Mouse (Mus musculus): Measurements from ENCODE around the gene Cfap43.
"Not testable (repeated sequence)": the region's sequence is repeated elsewhere in the genome, so short reads cannot be mapped to it uniquely, and the experiment has no call there.

The Cfap43 gene

DNA sequence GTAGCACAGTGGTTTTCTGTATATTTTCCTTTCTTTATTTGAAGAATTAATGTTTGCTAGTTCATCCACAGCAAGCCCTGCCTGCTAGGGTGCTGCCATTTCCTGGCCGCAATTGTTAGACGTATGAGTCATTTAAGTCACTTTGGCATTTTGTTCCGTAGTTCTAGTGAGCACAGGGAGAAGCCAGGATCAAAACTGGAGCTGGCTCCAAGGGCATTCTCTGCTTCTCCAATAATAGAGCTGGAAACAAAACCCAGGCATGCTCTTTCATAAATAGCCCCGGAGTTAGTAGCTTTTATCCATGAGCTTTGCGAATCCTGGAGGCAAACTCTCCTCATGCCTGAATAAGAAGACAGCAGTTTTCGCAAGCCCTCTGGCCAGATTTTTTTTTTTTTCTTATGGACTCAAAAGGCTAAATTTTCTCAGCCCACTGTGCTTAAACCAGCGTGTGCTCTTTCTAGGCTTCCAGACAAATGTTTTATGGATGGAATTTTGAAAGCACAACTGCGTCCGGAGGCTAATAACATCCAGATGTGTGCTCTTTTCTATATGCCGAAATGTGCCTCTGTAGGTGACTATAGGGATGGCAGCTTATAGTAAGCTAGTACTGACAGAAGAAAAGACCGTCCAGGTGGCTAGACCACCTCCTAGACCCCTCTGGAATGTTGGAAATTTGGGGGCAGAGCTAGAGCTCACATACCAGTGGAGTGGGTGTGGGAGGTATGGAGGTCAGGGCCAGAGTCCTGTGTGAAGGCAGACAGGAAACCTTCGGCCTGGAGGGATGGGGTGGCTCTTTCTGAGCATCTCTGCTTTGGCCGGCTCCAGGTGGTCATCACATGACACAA lies 64.9 kb downstream of the Cfap43 start:
- DNase-seq (ENCODE audit: low spot score) = peak; percentile 60

DNA sequence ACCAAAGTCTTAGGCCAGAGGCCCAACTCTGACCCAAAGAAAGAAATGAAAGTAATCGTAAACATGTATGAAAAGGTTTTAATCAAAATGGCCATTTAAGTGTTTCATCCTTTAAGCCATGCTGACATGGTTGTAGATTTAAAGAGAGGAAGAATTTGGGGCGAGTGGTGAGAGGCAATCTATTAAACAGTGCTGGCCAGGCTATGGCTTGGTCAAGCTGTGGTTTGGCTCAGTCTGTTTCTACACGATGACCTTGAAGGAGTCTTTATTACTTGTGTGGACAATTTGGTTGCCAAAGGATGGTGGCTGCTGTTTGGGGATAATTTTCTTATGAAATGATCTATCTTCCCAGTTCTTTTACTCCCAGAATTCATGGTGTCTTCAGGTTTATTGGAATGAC lies 66.0 kb downstream of the Cfap43 start:
- DNase-seq (ENCODE audit: low spot score) = no peak

DNA sequence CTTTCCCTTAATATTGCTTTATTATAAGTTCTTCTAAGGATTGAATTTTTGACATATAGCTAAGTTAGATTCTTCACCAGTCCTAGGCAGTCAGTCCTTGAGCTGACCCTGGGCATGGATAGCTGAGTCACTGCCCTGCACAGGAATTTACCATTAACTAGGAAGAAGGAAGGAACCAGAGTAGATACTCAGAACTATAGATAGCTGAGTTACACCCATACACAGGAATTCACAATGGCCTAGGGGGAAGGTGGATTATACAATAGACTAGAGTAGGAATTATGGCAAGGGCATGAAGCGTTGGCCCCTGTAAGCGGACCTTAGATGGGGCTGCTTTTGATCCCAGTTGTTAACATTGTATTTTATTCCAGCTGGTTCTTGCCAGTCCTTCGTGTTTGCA lies 67.0 kb downstream of the Cfap43 start:
- not testable (repeated sequence) for DNase-seq (ENCODE audit: low spot score)

DNA sequence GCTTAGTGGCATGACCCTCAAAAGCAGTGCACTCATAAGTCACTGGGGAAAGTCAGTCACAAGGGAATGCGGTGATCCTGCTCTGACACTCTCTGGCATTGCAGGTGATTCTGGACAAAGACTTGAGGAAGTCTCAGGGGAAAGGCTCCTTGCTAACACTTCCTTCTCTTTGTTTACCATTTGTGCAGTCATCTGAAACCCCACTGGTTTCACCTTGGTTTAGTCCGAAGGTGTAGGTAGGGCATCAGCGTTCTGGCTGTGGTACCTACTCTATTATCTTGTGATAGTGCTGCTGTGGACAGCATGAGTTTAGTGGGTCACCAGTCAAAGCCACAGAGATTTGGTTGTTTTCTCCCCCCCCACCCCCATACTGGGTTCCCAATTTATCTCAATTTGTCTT lies 69.4 kb downstream of the Cfap43 start:
- DNase-seq (ENCODE audit: low spot score) = no peak

DNA sequence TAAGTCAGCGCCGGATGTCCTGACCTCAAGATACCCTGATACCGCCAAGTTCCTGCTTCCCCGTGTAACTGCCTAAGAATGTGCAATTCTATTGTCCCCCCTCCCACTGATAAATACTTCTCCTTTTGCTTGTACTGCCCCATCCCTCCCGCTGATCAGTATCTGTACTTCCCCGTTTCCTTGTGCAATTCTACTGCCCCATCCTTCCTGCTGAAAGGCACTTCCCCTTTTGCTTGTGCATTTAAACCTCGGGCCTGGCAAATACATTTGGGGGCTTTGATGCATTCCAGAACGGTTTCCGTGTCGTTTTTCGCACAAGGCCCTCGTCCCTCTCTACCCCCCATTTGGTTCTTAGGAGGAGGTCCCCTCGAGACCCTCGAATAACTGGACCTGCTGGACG lies 77.9 kb downstream of the Cfap43 start:
- not testable (repeated sequence) for DNase-seq (ENCODE audit: low spot score)

DNA sequence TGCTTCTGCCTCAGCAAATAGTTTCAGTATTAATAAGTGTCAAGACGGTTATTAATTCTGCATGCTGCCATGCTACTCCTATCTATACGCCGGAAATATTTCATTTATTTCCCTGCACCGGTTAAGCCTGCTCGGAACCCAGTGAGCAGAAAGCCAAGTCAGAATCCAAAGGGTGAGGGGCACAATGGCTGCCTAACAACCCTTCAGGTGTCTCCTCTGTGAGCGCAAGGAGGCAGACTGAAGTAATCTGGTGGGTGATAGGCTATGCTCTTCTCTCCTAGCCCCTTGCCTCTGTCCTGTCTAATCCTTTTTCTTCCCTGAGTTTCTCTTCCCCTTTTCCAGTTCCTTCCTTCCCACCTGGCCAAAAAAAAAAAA lies 81.6 kb downstream of the Cfap43 start:
- no peak for DNase-seq (ENCODE audit: low spot score)

DNA sequence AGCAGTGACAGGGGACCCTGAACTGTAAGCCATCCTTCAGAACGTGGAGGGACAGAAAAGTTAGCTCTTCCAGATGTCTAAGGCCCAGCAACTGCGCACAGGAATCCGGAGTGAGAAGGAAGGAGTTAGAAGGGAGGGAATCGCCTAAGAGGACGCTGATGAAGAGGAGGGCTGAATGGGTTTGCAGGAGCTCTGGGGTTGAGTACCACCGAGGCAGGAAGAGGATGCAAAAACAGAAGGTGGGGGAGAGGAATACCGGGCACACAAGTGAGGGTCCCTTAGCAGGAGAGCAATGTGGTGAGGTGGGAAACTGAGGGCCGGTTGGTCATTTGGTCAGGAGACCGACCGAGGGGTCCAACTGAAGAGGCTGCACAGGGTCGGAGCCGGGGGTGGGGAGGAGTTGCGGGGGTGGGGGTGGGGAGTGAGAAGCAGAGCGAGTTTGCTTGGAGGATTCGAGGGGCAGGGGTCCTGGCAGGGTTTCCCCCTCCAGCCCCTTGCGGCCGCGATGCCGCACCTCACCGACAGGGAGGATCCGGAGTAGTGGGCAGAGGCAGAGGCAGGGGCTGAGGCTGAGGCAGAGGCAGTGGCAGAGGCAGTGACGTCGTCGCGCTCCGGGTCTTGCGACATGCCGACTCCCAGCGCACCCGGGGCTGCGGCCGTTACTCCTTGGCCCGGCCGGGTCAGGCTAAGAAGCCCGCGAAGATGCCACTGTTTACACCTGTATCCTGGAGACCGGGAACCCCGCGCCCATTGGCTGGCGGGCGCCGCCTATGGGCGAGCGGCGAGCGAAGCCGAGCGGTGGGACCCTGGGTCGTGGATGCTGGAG lies 82.2 kb downstream of the Cfap43 start:
- no peak for DNase-seq (ENCODE audit: low spot score)

DNA sequence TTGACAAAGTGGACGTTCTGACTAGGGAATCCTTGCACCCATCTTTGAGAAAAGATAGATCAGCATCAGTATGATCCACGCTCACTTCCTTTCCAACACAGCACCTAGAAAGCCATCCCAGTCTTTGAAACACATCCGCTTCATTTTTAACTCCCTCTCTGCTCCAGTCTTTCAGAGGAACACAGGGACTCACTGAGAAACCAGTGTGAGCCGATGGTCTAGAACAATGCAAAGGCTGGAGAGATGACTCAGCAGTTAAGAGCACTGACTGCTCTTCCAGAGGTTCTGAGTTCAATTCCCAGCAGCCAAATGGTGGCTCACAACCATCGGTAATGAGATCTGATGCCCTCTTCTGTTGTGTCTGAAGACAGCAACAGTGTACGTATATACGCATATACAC lies 83.3 kb downstream of the Cfap43 start:
- DNase-seq (ENCODE audit: low spot score) = no peak

DNA sequence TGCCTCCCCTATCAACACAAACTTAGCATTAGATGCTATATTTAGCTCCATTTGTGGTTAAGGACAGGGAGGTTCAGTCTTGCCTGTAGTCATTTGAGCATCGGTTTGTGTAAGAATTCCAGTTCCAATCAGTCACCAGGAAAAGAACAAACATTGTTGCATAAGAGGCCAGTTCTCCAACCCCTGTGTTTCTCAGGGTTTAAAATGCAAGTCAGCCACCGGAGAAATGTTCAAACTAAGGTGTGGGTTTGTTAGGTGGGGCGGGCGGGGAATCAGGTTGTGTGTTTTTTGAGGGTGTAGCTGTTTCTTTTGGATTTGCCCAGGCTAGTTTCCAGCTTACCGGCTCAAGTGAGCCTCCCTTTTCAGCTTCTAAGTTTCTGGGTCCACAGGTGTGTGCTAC lies 84.5 kb downstream of the Cfap43 start:
- no peak for DNase-seq (ENCODE audit: low spot score)

DNA sequence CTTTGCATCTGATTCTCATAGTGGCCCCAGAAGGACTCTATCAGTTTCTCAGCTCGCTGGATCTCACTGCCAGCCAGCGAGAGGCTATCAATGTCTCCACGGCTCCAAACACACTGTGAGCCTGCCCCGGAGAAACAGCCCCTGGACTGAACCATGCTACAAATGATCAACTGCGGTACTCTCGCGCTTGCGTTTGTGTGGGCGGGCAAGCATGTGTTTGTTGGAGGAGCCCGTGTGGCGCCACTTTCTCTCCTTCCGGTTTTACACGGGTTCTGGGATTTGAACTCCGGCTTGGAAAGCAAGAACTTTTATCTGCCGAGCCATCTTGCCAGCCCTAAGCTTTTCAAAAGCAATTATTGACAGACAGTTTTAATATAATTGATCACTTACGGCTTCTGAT lies 86.8 kb downstream of the Cfap43 start:
- DNase-seq (ENCODE audit: low spot score) = no peak

DNA sequence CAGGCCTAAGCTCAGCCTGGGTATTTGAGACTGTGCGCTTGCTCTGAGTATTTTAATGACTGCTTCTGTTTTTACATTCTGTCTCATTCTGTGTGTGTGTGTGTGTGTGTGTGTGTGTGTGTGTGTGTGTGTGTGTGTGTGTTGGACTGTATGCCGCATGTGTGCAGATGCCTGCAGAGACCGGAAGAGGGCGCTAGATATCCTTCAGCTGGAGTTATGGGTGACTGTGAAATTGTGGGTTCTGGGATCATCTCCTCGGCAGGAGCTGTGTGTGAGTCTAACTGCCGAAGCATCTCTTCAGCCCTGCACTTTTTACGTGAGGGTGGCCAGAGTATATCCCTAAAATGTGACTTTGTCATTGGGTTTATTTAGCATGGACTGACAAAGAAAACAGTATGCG lies 88.0 kb downstream of the Cfap43 start:
- no peak for DNase-seq (ENCODE audit: low spot score)

DNA sequence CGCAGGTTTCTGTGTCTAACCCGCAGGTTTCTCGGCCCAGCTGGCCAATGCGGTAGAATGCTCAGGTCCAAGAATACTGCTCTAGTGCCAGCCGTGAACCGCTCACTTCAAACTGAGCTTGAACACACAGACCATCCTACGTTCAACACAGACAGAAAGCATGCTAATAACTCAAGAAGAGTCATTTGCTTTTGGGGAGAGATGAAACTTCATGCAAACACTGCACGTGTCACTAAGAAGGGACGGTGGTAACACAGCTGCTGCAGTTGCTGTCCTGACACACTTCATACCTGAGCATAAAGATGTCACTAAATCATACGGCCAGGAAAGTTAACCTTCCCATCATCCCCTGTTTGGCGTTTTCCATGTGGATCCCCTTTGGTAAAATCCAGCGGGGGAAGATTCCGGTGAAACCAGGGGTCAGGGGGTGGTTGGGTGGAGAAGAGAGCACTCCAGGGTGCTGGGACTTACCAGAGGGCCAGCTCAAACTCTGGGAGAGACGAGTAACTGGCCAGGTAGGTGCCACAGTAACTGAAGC lies 89.1 kb downstream of the Cfap43 start:
- DNase-seq (ENCODE audit: low spot score) = no peak

DNA sequence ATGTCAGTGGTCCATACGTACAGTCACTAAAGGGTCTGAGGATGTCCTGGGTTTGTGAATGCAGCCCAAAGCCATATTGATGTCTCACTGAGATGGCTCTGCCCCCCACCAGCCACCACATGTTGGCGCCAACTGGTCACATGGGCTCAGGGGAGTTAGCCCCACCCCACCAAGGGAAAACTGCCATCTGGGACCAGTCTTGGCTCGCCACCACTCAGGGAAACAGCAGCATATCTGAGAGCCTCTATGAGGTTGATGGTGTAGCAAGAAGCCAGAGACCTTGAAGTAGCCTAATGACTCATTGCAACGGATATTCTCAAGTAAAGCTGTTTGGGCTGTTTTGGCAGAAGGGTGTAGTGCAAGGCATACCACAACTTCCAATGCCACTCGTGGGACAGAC lies 95.1 kb downstream of the Cfap43 start:
- DNase-seq (ENCODE audit: low spot score) = no peak

DNA sequence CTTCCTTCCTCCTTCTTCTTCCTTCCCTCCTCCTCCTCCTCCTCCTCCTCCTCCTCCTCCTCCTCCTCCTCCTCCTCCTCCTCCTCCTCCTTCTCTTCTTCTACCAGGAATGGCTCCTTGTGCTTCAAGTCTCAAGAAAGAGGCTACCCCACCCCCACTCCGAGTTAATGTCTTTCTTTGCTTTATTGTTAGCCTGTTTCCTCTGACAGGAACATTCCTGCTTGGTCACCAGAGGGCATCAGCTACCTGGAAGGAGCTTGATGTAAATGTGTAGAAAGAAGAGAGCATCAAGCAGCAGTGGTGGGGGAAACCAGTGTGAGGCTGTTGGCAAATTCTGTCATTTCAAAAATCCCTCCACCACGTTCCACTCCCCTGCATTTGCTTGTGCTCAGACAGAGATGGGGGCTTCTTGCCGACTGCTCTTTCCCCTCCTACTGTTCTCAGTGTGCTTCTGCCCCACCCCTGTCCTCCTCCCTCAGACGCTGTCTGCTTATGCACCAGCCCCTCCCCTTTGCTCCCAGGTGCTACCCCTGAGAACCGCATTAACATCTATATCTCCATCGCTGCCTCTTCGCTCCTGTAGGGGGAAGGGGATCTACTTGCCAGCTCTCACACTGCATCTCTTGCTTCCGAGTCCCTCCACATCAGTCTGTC lies 96.8 kb downstream of the Cfap43 start:
- no peak for DNase-seq (ENCODE audit: low spot score)

DNA sequence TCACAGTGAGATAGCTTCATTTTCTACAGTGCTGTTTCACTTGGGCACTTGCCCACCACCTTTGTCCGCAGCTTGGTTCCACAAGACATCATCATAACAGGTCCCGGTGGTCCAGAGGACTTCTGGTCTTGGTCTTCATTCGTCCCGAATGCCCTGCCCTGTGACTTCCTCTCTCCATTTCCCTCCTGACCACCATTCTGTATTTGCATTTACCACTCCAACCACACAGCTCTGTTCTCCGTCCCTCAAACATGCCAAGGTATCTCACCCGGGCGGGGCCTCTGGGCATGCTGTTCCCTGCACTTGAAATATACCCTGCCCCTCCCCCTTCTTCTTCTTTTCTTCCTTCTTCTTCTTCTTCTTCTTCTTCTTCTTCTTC lies 97.6 kb downstream of the Cfap43 start:
- no peak for DNase-seq (ENCODE audit: low spot score)

DNA sequence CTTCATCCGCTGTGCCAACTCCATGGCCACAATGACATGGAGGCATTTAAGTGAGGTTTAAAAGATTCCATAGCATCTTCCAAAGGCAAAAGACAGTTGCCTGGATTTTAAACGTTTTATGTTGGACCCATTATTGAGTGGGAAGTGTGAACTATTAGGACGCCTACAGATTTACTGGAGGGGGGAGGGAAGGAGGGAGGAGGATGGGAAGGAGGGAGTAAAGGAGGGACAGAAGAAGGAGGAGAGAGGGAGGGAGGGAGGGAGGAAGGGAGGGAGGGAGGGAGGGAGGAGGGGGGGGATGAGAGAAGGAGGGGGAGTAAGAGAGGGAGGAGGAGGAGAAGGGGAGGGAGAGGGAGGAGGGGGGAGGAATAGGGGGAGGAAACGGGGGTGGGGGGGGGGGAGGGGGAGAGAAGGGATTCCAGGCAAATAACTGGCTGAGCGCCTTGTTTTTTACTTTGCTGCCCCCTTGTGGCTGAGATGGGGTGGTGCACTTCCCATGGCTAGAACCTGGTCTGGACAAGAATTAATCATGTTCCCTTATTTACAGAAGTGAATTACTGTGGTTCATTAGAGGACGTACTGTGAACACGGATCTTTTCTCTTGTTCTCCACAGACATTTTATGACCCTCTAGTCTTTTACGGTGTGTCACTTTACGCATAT lies 98.1 kb downstream of the Cfap43 start:
- DNase-seq (ENCODE audit: low spot score) = peak; percentile 83

DNA sequence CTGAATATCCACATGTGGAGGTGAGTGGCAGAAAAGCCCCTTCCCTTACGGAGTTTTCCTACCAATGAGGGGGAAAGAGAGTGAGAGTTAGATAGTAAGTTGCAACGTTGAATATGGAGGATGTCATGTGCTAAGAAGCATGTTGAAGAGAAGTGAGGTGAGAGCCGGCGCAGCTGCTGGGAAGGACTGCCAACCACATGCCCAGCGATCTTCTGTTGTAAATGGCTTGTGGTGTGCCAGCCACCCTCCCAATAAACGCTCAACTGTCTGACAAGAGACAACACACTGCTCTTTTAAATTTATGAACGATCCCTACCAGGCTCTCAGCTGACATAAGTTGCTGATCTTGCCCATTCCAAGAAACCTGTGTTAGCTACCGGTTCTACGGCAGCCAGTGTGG lies 101.4 kb downstream of the Cfap43 start:
- DNase-seq (ENCODE audit: low spot score) = no peak

DNA sequence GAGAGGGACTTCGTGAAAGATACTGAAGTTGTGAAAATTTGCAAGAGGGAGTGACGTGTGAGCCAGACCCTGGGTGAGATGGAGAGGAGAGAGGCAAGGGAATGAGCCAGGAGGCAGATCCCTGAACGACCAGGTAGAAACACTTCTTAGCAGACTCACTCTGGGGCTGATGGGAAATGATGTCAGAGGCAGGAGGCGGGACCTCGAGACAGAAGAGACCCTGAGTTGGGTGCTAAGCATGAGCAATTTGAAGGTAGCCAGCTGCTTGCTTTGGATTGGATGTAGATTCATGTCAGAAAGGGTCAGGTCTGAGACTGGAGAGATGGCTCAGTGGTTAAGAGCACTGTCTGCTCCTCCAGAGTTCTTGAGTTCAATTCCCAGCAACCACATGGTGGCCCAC lies 104.4 kb downstream of the Cfap43 start:
- no peak for DNase-seq (ENCODE audit: low spot score)

DNA sequence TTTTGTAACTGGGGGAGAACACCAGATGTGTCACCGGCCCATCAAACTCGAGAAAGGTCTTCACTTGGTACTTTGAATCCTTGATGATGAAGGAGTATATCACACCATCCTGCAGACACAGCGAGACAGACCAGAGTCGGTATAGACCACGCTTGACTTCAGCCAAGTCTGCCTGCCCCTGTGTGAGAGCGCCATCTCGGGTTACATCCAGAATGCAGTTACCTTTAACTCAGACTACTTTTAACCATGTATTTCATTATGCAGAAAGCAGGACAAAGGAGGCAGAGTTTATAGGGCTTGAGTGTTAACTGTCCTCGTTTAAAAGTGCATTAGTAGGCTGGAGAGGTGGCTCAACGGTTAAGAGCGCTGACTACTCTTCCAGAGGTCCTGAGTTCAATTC lies 107.0 kb downstream of the Cfap43 start:
- no peak for DNase-seq (ENCODE audit: low spot score)

DNA sequence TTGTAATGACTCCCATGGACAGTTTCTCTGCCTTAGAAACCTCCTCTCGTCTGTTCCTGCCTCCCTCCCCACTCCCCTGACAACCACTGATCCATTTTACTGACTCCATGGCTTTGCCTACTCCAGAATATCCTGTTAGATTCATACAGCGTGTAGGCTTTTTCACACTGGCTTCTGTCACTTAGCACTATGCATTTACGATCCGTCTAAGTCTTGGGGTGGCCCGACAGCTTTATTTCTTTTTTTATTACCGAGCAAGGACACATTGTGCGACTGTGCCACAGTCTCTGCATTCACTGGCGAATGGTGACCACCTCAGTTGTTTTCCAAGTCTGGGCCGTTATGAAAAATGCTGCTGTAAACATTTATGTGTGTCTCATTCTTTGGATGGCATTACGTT lies 120.5 kb downstream of the Cfap43 start:
- no peak for DNase-seq (ENCODE audit: low spot score)

DNA sequence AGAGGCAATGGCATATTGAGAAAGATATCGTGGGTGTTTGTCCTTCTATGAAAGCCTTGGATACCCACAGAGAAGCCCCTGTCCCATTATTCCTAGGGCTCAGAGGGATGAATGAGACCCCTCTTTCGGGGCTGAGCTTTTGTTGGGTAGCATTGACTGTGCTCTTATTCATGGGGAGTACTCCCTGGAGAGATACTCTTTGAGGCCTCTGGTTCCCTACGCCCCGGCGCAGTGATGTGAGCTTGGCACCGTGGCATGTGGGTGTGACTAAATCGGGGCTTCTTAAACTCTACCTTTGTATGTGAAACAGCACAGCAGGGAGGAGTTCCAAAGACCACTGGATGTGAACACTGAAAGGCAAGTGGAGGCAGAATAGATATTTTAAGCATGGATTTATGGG lies 122.4 kb downstream of the Cfap43 start:
- DNase-seq (ENCODE audit: low spot score) = no peak

All from adipocyte (in vitro differentiated cells).